Mouse (Mus musculus): ENCODE results near the gene 4930558C23Rik.
"Not testable (repeated sequence)": the region's sequence is repeated elsewhere in the genome, so short reads cannot be mapped to it uniquely, and the experiment has no call there.

GRCm38 (mm10) chr3:95438636-95439035 is 36.0 kb upstream of the 4930558C23Rik start:
- not testable (repeated sequence) for TF ChIP-seq POLR2A (IDR thresholded peaks at IDR 0.05; ENCODE audit: control insufficient read depth, extremely low read depth, insufficient read depth, low read length, poor library complexity); CTCF (IDR thresholded peaks at IDR 0.05; ENCODE audit: borderline replicate concordance, control insufficient read depth, extremely low read depth, insufficient read depth, low read length, poor library complexity)
